Comparison of ENCODE assay signal across 16 mouse cellular contexts in the genomic region with DNA sequence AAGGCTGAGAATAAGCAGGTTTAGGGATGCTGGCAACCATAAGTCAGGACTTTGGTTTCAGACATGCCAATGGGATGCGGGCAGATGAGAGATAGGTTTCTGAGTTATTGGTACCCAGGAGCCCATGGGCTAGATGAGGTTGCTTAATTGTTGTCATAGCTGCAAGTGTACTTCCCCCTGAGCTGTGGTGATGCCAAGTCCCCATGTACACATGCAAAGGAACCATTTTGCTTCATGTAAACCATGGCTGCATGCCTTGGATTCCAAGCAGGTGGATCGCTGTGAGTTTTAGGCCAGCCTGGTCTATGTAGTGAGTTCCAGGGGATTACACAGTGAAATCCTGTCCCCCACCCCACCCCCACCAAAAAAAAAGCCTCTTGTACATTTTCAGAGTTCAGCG. TPM values are rescaled to one million over a fixed set of nuclear protein-coding genes. Genes with fewer than 3 reads are reported as not detected.
DNase-seq lines count a peak whose midpoint lies in the region; ATAC-seq and TF ChIP-seq lines count a peak whose summit lies in the region.
"Had no signal": no experiment of that assay in that cellular context is flagged by ENCODE, and none has a peak within 500 bp of the region (broad histone marks: within the 10 kb centered on the region; RNA-seq: fewer than 3 reads in every experiment).

No protein-coding gene starts in this region.

- H3K36me3 ChIP-seq in heart, embryonic 12.5 days: 0 out of 2 replicates have a peak, but pooled peaks cover 3% of the 10 kb centered on the region
- H3K36me3 ChIP-seq in G1E (replicated peaks): peaks cover 18% of the 10 kb centered on the region
- H3K36me3 ChIP-seq in liver, embryonic 15.5 days (replicated peaks): peaks cover 19% of the 10 kb centered on the region
- H3K36me3 ChIP-seq in kidney, adult 2 months (ENCODE audit: control insufficient read depth, insufficient read depth, low read length): no peaks in the 10 kb centered on the region

- TF ChIP-seq POLR2A in bone marrow, adult 2 months (IDR thresholded peaks at IDR 0.05; ENCODE audit: borderline replicate concordance, control insufficient read depth, low read depth, low read length): no peak
- TF ChIP-seq POLR2A in kidney, adult 2 months (IDR thresholded peaks at IDR 0.05; ENCODE audit: low read depth, low read length): no peak

- no peak for DNase-seq in heart, adult 9 months (ENCODE audit: low spot score in 2 of 2)
- no peak for DNase-seq in G1E (ENCODE audit: low spot score)
- DNase-seq in kidney, adult 2 months: no peak
- DNase-seq in layer of hippocampus, postnatal 25 days (ENCODE audit: extremely low spot score in 1 of 2, low spot score in 1 of 2): no peak
- DNase-seq: cerebellum, adult 8-10 months; embryo, embryonic 11 days; kidney, postnatal 4 days; lung, postnatal 4 days; right cerebral cortex, postnatal 14 days had no signal

- WGBS in heart, embryonic 12.5 days: 91% methylated on average over 3 of the region's 3 CpGs
- WGBS in bone marrow, adult 2 months: 47% methylated on average over 3 of the region's 3 CpGs
- WGBS in liver, embryonic 15.5 days (ENCODE audit: insufficient replicate concordance): 29% methylated on average over 3 of the region's 3 CpGs
- 95% methylated on average over 3 of the region's 3 CpGs for WGBS in kidney, adult 2 months

- ATAC-seq in heart, embryonic 12.5 days (ENCODE audit: insufficient number of reproducible peaks, low FRiP score): no peak
- no peak for ATAC-seq in G1E (ENCODE audit: extremely low read depth, insufficient number of reproducible peaks, low FRiP score, poor library complexity, severe bottlenecking)
- ATAC-seq in liver, embryonic 15.5 days (ENCODE audit: insufficient read depth): no peak
- ATAC-seq: intestine, postnatal 0 days; Patski had no signal

- no peaks in the 10 kb centered on the region for H3K27me3 ChIP-seq in heart, embryonic 12.5 days (replicated peaks)
- H3K27me3 ChIP-seq in G1E (ENCODE audit: insufficient read depth, low read length): no peaks in the 10 kb centered on the region
- H3K27me3 ChIP-seq in liver, embryonic 15.5 days: no peaks in the 10 kb centered on the region
- H3K27me3 ChIP-seq in kidney, adult 2 months (replicated peaks; ENCODE audit: control insufficient read depth, insufficient read depth, low read length): no peaks in the 10 kb centered on the region
- H3K27me3 ChIP-seq: hindbrain, embryonic 12.5 days; Patski had no signal

- H3K4me1 ChIP-seq in heart, embryonic 12.5 days (replicated peaks): peaks cover 31% of the 10 kb centered on the region
- peaks cover 67% of the 10 kb centered on the region for H3K4me1 ChIP-seq in G1E (ENCODE audit: insufficient read depth, low read depth, low read length)
- peaks cover 7% of the 10 kb centered on the region for H3K4me1 ChIP-seq in bone marrow, adult 2 months (ENCODE audit: control insufficient read depth, insufficient read depth, low read length)
- peaks cover 85% of the 10 kb centered on the region for H3K4me1 ChIP-seq in liver, embryonic 15.5 days (replicated peaks)
- H3K4me1 ChIP-seq in kidney, adult 2 months (ENCODE audit: control insufficient read depth, insufficient read depth, low read length): peaks cover 7% of the 10 kb centered on the region; the same call in 1 of the 2 replicates

- H3K9ac ChIP-seq in heart, embryonic 12.5 days: no peak overlapping the region
- H3K9ac ChIP-seq in liver, embryonic 15.5 days: peak overlapping the region; percentile 63
- H3K9ac ChIP-seq: hindbrain, embryonic 12.5 days had no signal

- H3K4me3 ChIP-seq in heart, embryonic 12.5 days: no peak overlapping the region
- peak overlapping the region; percentile 37; the same call in 1 of the 2 replicates for H3K4me3 ChIP-seq in G1E (ENCODE audit: low read depth, low read length)
- no peak overlapping the region for H3K4me3 ChIP-seq in bone marrow, adult 2 months (replicated peaks; ENCODE audit: control insufficient read depth, low read depth, low read length)
- peak overlapping the region; percentile 45 for H3K4me3 ChIP-seq in liver, embryonic 15.5 days (replicated peaks)
- no peak overlapping the region for H3K4me3 ChIP-seq in kidney, adult 2 months (ENCODE audit: insufficient read depth, low read depth, low read length)
- H3K4me3 ChIP-seq: hindbrain, embryonic 12.5 days had no signal

- H3K4me2 ChIP-seq in heart, embryonic 12.5 days: peak overlapping the region; percentile 98; the same call in 1 of the 2 replicates
- H3K4me2 ChIP-seq in liver, embryonic 15.5 days: peak overlapping the region; percentile 89

- H3K27ac ChIP-seq in heart, embryonic 12.5 days (ENCODE audit: poor library complexity, severe bottlenecking): 0 out of 2 replicates have a peak overlapping the region, but pooled peaks have one; percentile 5
- peak overlapping the region; percentile 78 for H3K27ac ChIP-seq in bone marrow, adult 2 months (ENCODE audit: control insufficient read depth, insufficient read depth, low read depth, low read length, poor library complexity)
- peak overlapping the region; percentile 97 for H3K27ac ChIP-seq in liver, embryonic 15.5 days (replicated peaks)
- H3K27ac ChIP-seq in kidney, adult 2 months (ENCODE audit: insufficient read depth, low read depth, low read length): no peak overlapping the region
- H3K27ac ChIP-seq: hindbrain, embryonic 12.5 days had no signal

- TF ChIP-seq CTCF in G1E (IDR thresholded peaks at IDR 0.05; ENCODE audit: low read depth, low read length): no peak
- no peak for TF ChIP-seq CTCF in bone marrow, adult 2 months (IDR thresholded peaks at IDR 0.05; ENCODE audit: control insufficient read depth, insufficient read depth, low read length)
- TF ChIP-seq CTCF in kidney, adult 2 months (conservative IDR thresholded peaks at IDR 0.05; ENCODE audit: insufficient read depth, insufficient read length, low read depth, low read length): no peak

- H3K9me3 ChIP-seq in heart, embryonic 12.5 days (replicated peaks): no peaks in the 10 kb centered on the region
- no peaks in the 10 kb centered on the region for H3K9me3 ChIP-seq in G1E (replicated peaks)
- H3K9me3 ChIP-seq in liver, embryonic 15.5 days (replicated peaks): no peaks in the 10 kb centered on the region
- H3K9me3 ChIP-seq: hindbrain, embryonic 12.5 days had no signal

RNA-seq across cellular contexts. Expression of a gene that starts 1.1 kb away (rescaled TPM):
- polyA plus RNA-seq in heart, embryonic 12.5 days (2016; fragmentation: Nextera tagmentation; extraction: Ambion mirVana): 25.6 and 29.3 TPM in 2 replicates
- total RNA-seq in G1E (2014; fragmentation: Nextera tagmentation) (20.2 and 47.1 TPM in 2 replicates), G1E (2017) (25.0 and 26.1 TPM in 2 replicates)
- polyA plus RNA-seq in G1E (2012): 102 and 115 TPM in 2 replicates
- polyA plus RNA-seq in bone marrow, adult 2 months (2011; ENCODE audit: insufficient read depth, insufficient read length, low replicate concordance, missing spikeins): 33.1 and 50.5 TPM in 2 replicates
- 35.3 and 35.6 TPM in 2 replicates for polyA plus RNA-seq in liver, embryonic 15.5 days (2015; fragmentation: Nextera tagmentation; extraction: Ambion mirVana)
- 36.5 and 48.1 TPM in 2 replicates for polyA plus RNA-seq in kidney, adult 2 months (2012; rRNA removed)
- 10 to 100 TPM; 61.8 to 63.9 TPM for total RNA-seq in layer of hippocampus, postnatal 25 days (2021)

RNA-seq across cellular contexts. Expression of a gene that starts 40.1 kb away (rescaled TPM):
- 0.20 and 0.21 TPM in 2 replicates for polyA plus RNA-seq in heart, embryonic 12.5 days (2016; fragmentation: Nextera tagmentation; extraction: Ambion mirVana)
- total RNA-seq in G1E (2014; fragmentation: Nextera tagmentation) (not detected in 2 replicates), G1E (2017) (0.11 and 0.12 TPM in 2 replicates)
- not detected in 2 replicates for polyA plus RNA-seq in G1E (2012)
- polyA plus RNA-seq in bone marrow, adult 2 months (2011; ENCODE audit: insufficient read depth, insufficient read length, low replicate concordance, missing spikeins): 0.77 TPM in 1 of 2 replicates, not detected in the other
- 0.07 TPM in 1 of 2 replicates, not detected in the other for polyA plus RNA-seq in liver, embryonic 15.5 days (2015; fragmentation: Nextera tagmentation; extraction: Ambion mirVana)
- 4.2 and 4.4 TPM in 2 replicates for polyA plus RNA-seq in kidney, adult 2 months (2012; rRNA removed)
- not detected for total RNA-seq in layer of hippocampus, postnatal 25 days (2021)
- total RNA-seq: liver, adult 2 months had no signal

RNA-seq across cellular contexts. Expression of a gene that starts 44.5 kb away (rescaled TPM):
- 5.2 and 5.3 TPM in 2 replicates for polyA plus RNA-seq in heart, embryonic 12.5 days (2016; fragmentation: Nextera tagmentation; extraction: Ambion mirVana)
- total RNA-seq in G1E (2014; fragmentation: Nextera tagmentation) (39.2 and 56.5 TPM in 2 replicates), G1E (2017) (7.9 and 10.5 TPM in 2 replicates)
- polyA plus RNA-seq in G1E (2012): 41.8 and 58.3 TPM in 2 replicates
- 65.6 and 161 TPM in 2 replicates for polyA plus RNA-seq in bone marrow, adult 2 months (2011; ENCODE audit: insufficient read depth, insufficient read length, low replicate concordance, missing spikeins)
- 3.6 and 4.6 TPM in 2 replicates for polyA plus RNA-seq in liver, embryonic 15.5 days (2015; fragmentation: Nextera tagmentation; extraction: Ambion mirVana)
- polyA plus RNA-seq in kidney, adult 2 months (2012; rRNA removed): 61.1 and 77.6 TPM in 2 replicates
- 10 to 100 TPM in 1 of 2 experiments, 1 to 10 TPM in 1; 3.1 to 13.9 TPM for total RNA-seq in layer of hippocampus, postnatal 25 days (2021)

RNA-seq across cellular contexts. Expression of a gene that starts 55.8 kb away (rescaled TPM):
- 1.2 and 1.7 TPM in 2 replicates for polyA plus RNA-seq in heart, embryonic 12.5 days (2016; fragmentation: Nextera tagmentation; extraction: Ambion mirVana)
- 0.90 and 1.0 TPM in 2 replicates for total RNA-seq in G1E (2014; fragmentation: Nextera tagmentation)
- 0.38 and 0.70 TPM in 2 replicates for total RNA-seq in G1E (2017)
- 2.8 and 3.0 TPM in 2 replicates for polyA plus RNA-seq in G1E (2012)
- 1.2 and 1.9 TPM in 2 replicates for polyA plus RNA-seq in bone marrow, adult 2 months (2011; ENCODE audit: insufficient read depth, insufficient read length, low replicate concordance, missing spikeins)
- polyA plus RNA-seq in liver, embryonic 15.5 days (2015; fragmentation: Nextera tagmentation; extraction: Ambion mirVana): 0.21 and 0.39 TPM in 2 replicates
- polyA plus RNA-seq in kidney, adult 2 months (2012; rRNA removed): 3.1 and 4.1 TPM in 2 replicates
- 10 to 100 TPM; 63.9 to 65.5 TPM for total RNA-seq in layer of hippocampus, postnatal 25 days (2021)

RNA-seq across cellular contexts. Expression of a gene that starts 56.7 kb away (rescaled TPM):
- 6.9 and 7.1 TPM in 2 replicates for polyA plus RNA-seq in heart, embryonic 12.5 days (2016; fragmentation: Nextera tagmentation; extraction: Ambion mirVana)
- total RNA-seq in G1E (2014; fragmentation: Nextera tagmentation) (27.2 and 44.5 TPM in 2 replicates), G1E (2017) (9.5 and 11.4 TPM in 2 replicates)
- 11.0 and 14.5 TPM in 2 replicates for polyA plus RNA-seq in G1E (2012)
- 24.9 and 41.6 TPM in 2 replicates for polyA plus RNA-seq in bone marrow, adult 2 months (2011; ENCODE audit: insufficient read depth, insufficient read length, low replicate concordance, missing spikeins)
- 6.0 and 7.8 TPM in 2 replicates for polyA plus RNA-seq in liver, embryonic 15.5 days (2015; fragmentation: Nextera tagmentation; extraction: Ambion mirVana)
- polyA plus RNA-seq in kidney, adult 2 months (2012; rRNA removed): 12.2 and 19.8 TPM in 2 replicates
- total RNA-seq in layer of hippocampus, postnatal 25 days (2021): 10 to 100 TPM; 12.7 to 15.8 TPM

Comparison
In these comparisons a context has a peak if more than half of its experiments do, and no peak if none do; other contexts are left out.
1. H3K4me3 ChIP-seq: peak in G1E (single experiment) and liver, embryonic 15.5 days (single experiment); none in heart, embryonic 12.5 days (single experiment), bone marrow, adult 2 months (single experiment) and kidney, adult 2 months (single experiment).